Mouse (Mus musculus) CH12.LX (cell line): Measurements from ENCODE around the gene Zfp771. TPM values are rescaled to one million over a fixed set of nuclear protein-coding genes. Genes with fewer than 3 reads are reported as not detected.
A peak's percentile ranks its signal among the peaks of the same experiment; 100 is the strongest.

Source experiments
- DNase-seq: peaks from one replicate; pipeline ENCODE4 v3.0.0-alpha.2; 2013; ENCODE audit errors: extremely low read depth
- H3K27ac ChIP-seq: 2 replicates; pipeline ENCODE4 v1.5.1; 2012; ENCODE audit warnings: low read depth, mild to moderate bottlenecking, control low read depth, moderate library complexity; ENCODE audit not compliant: insufficient read depth
- H3K27me3 ChIP-seq: replicated peaks from 2 replicates; pipeline ENCODE3; 2012; ENCODE audit warnings: inconsistent platforms
- H3K36me3 ChIP-seq, 2 experiments: replicated peaks in 1 of 2; 2 replicates each; pipeline versions ENCODE3 to v1.6.1; 2012; ENCODE audit warnings: inconsistent platforms in 1 of 2, low read length in 1 of 2, mild to moderate bottlenecking in 1 of 2, mixed read lengths in 1 of 2, moderate library complexity in 1 of 2; ENCODE audit not compliant: control insufficient read depth in 1 of 2, insufficient read depth in 1 of 2
- H3K4me1 ChIP-seq, 2 experiments: 2 replicates each; pipeline ENCODE4 v1.6.1; 2012; ENCODE audit warnings: inconsistent platforms in 1 of 2, moderate library complexity in 1 of 2; ENCODE audit not compliant: insufficient read depth in 2 of 2, control insufficient read depth in 1 of 2
- H3K4me2 ChIP-seq: 2 replicates; pipeline ENCODE4 v1.6.1; 2012; ENCODE audit warnings: low read depth, mild to moderate bottlenecking, control low read depth; ENCODE audit not compliant: poor library complexity, insufficient read depth, severe bottlenecking
- H3K4me3 ChIP-seq, 3 experiments: fragments of 150-350 bp in 1 of 3; sonication (generic) in 1 of 3; replicated peaks in 1 of 3; 2 replicates each; pipeline versions ENCODE3 to v1.5.1; 2011 to 2012; ENCODE audit warnings: low read depth in 2 of 3, low read length in 2 of 3, mild to moderate bottlenecking in 2 of 3, moderate library complexity in 2 of 3, control low read depth in 1 of 3, improper control_type of control experiment in 1 of 3, inconsistent platforms in 1 of 3, mixed read lengths in 1 of 3; ENCODE audit not compliant: poor library complexity in 1 of 3
- H3K79me2 ChIP-seq: replicated peaks from 2 replicates; pipeline ENCODE4 v1.6.1; 2012; ENCODE audit warnings: mild to moderate bottlenecking, moderate library complexity; ENCODE audit not compliant: control insufficient read depth, poor library complexity, insufficient read depth, severe bottlenecking; ENCODE audit errors: extremely low read depth
- H3K9ac ChIP-seq: 2 replicates; pipeline ENCODE4 v1.6.1; 2012; ENCODE audit warnings: low read depth, mild to moderate bottlenecking, control low read depth, moderate library complexity; ENCODE audit not compliant: insufficient read depth
- H3K9me3 ChIP-seq: replicated peaks from 2 replicates; pipeline ENCODE3; 2012; ENCODE audit warnings: low read length, inconsistent platforms, mixed read lengths
- BHLHE40 ChIP-seq: IDR thresholded peaks from 2 replicates; pipeline ENCODE4 v1.6.1; 2011; ENCODE audit warnings: mild to moderate bottlenecking, low read depth, low read length, improper control_type of control experiment
- CHD2 ChIP-seq: IDR thresholded peaks from 2 replicates; pipeline ENCODE4 v1.6.1; 2011; ENCODE audit warnings: low read length, improper control_type of control experiment
- CTCF ChIP-seq, 2 experiments: IDR thresholded peaks in 1 of 2; conservative IDR thresholded peaks in 1 of 2; 2 replicates each; pipeline ENCODE4 v1.5.1; 2011 to 2012; ENCODE audit warnings: low read depth in 2 of 2, low read length in 2 of 2, improper control_type of control experiment in 1 of 2, inconsistent platforms in 1 of 2, mild to moderate bottlenecking in 1 of 2, moderate library complexity in 1 of 2
- E2F4 ChIP-seq: IDR thresholded peaks from 2 replicates; pipeline ENCODE4 v1.6.1; 2011; ENCODE audit warnings: low read depth, low read length, improper control_type of control experiment; ENCODE audit not compliant: insufficient replicate concordance
- ELF1 ChIP-seq: IDR thresholded peaks from 2 replicates; pipeline ENCODE4 v1.6.1; 2014; ENCODE audit warnings: low read depth, mild to moderate bottlenecking, inconsistent platforms, low read length, improper control_type of control experiment
- EP300 ChIP-seq: IDR thresholded peaks from 2 replicates; pipeline ENCODE4 v1.6.1; 2011; ENCODE audit warnings: low read length, improper control_type of control experiment
- ETS1 ChIP-seq: conservative IDR thresholded peaks from 2 replicates; pipeline ENCODE4 v1.6.1; 2012; ENCODE audit warnings: low read depth, mild to moderate bottlenecking, inconsistent platforms, low read length, improper control_type of control experiment, moderate library complexity
- GABPA ChIP-seq: IDR thresholded peaks from 2 replicates; pipeline ENCODE4 v1.6.1; 2012; ENCODE audit warnings: low read depth, low read length, improper control_type of control experiment, inconsistent platforms; ENCODE audit not compliant: insufficient replicate concordance
- HCFC1 ChIP-seq: IDR thresholded peaks from 2 replicates; pipeline ENCODE4 v1.6.1; 2012; ENCODE audit warnings: low read depth, mild to moderate bottlenecking, inconsistent platforms, low read length, improper control_type of control experiment
- IRF4 ChIP-seq: IDR thresholded peaks from 2 replicates; pipeline ENCODE4 v1.6.1; 2014; ENCODE audit warnings: low read depth, mild to moderate bottlenecking, inconsistent platforms, low read length, improper control_type of control experiment
- JUN ChIP-seq: IDR thresholded peaks from 2 replicates; pipeline ENCODE4 v1.6.1; 2011; ENCODE audit warnings: low read depth, mild to moderate bottlenecking, low read length, improper control_type of control experiment, moderate library complexity; ENCODE audit not compliant: insufficient read depth
- JUND ChIP-seq: conservative IDR thresholded peaks from 2 replicates; pipeline ENCODE4 v1.6.1; 2011; ENCODE audit warnings: low read depth, low read length, improper control_type of control experiment
- KAT2A ChIP-seq: IDR thresholded peaks from 2 replicates; pipeline ENCODE4 v1.6.1; 2012; ENCODE audit warnings: low read length, improper control_type of control experiment, inconsistent platforms; ENCODE audit not compliant: insufficient replicate concordance
- MAFK ChIP-seq: IDR thresholded peaks from 2 replicates; pipeline ENCODE4 v1.6.1; 2011; ENCODE audit warnings: low read length, improper control_type of control experiment; ENCODE audit not compliant: insufficient replicate concordance
- MAX ChIP-seq: IDR thresholded peaks from 2 replicates; pipeline ENCODE4 v1.6.1; 2011; ENCODE audit warnings: low read length, improper control_type of control experiment
- MEF2A ChIP-seq: IDR thresholded peaks from 2 replicates; pipeline ENCODE4 v1.6.1; 2014; ENCODE audit warnings: low read depth, mild to moderate bottlenecking, inconsistent platforms, low read length, improper control_type of control experiment, borderline replicate concordance
- MXI1 ChIP-seq: IDR thresholded peaks from 2 replicates; pipeline ENCODE4 v1.6.1; 2011; ENCODE audit warnings: mild to moderate bottlenecking, low read depth, low read length, improper control_type of control experiment
- MYC ChIP-seq: IDR thresholded peaks from 2 replicates; pipeline ENCODE4 v1.6.1; 2011; ENCODE audit warnings: low read depth, mild to moderate bottlenecking, improper control_type of control experiment, low read length
- NELFE ChIP-seq: IDR thresholded peaks from 2 replicates; pipeline ENCODE4 v1.6.1; 2011; ENCODE audit warnings: low read depth, low read length, improper control_type of control experiment
- NRF1 ChIP-seq: IDR thresholded peaks from 2 replicates; pipeline ENCODE4 v1.6.1; 2014; ENCODE audit warnings: low read depth, mild to moderate bottlenecking, inconsistent platforms, low read length, improper control_type of control experiment, moderate library complexity
- PAX5 ChIP-seq: IDR thresholded peaks from 2 replicates; pipeline ENCODE4 v1.6.1; 2012; ENCODE audit warnings: low read length, inconsistent platforms, mixed read lengths
- POLR2A ChIP-seq: IDR thresholded peaks from 2 replicates; pipeline ENCODE4 v1.6.1; 2011; ENCODE audit warnings: low read depth, mild to moderate bottlenecking, improper control_type of control experiment, low read length
- RAD21 ChIP-seq: IDR thresholded peaks from 2 replicates; pipeline ENCODE4 v1.6.1; 2011; ENCODE audit warnings: low read depth, mild to moderate bottlenecking, low read length, improper control_type of control experiment, moderate library complexity
- SIN3A ChIP-seq: IDR thresholded peaks from 2 replicates; pipeline ENCODE4 v1.6.1; 2012; ENCODE audit warnings: low read length, improper control_type of control experiment, inconsistent platforms
- SMC3 ChIP-seq: IDR thresholded peaks from 2 replicates; pipeline ENCODE4 v1.6.1; 2011; ENCODE audit warnings: low read depth, low read length, improper control_type of control experiment
- TBP ChIP-seq: conservative IDR thresholded peaks from 2 replicates; pipeline ENCODE4 v1.6.1; 2011; ENCODE audit warnings: low read depth, low read length, improper control_type of control experiment
- TCF12 ChIP-seq: IDR thresholded peaks from 2 replicates; pipeline ENCODE4 v1.6.1; 2014; ENCODE audit warnings: low read depth, mild to moderate bottlenecking, inconsistent platforms, low read length, improper control_type of control experiment
- UBTF ChIP-seq: IDR thresholded peaks from 2 replicates; pipeline ENCODE4 v1.6.1; 2012; ENCODE audit warnings: low read depth, mild to moderate bottlenecking, inconsistent platforms, low read length, improper control_type of control experiment, moderate library complexity
- USF1 ChIP-seq: IDR thresholded peaks from 2 replicates; pipeline ENCODE4 v1.6.1; 2014; ENCODE audit warnings: low read depth, mild to moderate bottlenecking, inconsistent platforms, low read length, improper control_type of control experiment
- USF2 ChIP-seq: conservative IDR thresholded peaks from 2 replicates; pipeline ENCODE4 v1.6.1; 2011; ENCODE audit warnings: low read depth, low read length, improper control_type of control experiment
- ZKSCAN1 ChIP-seq: IDR thresholded peaks from 2 replicates; pipeline ENCODE4 v1.6.1; 2012; ENCODE audit warnings: low read depth, inconsistent platforms, low read length, improper control_type of control experiment, borderline replicate concordance
- ZMIZ1 ChIP-seq: IDR thresholded peaks from 2 replicates; pipeline ENCODE4 v1.6.1; 2012; ENCODE audit warnings: low read depth, mild to moderate bottlenecking, inconsistent platforms, low read length, improper control_type of control experiment
- ZNF384 ChIP-seq: IDR thresholded peaks from 2 replicates; pipeline ENCODE4 v1.6.1; 2012; ENCODE audit warnings: low read depth, low read length, improper control_type of control experiment, inconsistent platforms
- dilution Hi-C: fragments of 300-500 bp; cut with MboI; formaldehyde crosslinking; loops from 2 replicates; pipeline ENCODE4 v1.14.3; 2020; ENCODE audit warnings: low sequenced_read_pairs; ENCODE audit not compliant: extremely low pct_unique_long_range_greater_than_20kb, extremely low pct_ligation_motif_present
- in situ Hi-C: fragments of 300-500 bp; cut with MboI; formaldehyde crosslinking; loops from 3 replicates; pipeline ENCODE4 v1.14.3; 2019; ENCODE audit warnings: low sequenced_read_pairs, low pct_ligation_motif_present, low pct_unique_long_range_greater_than_20kb, mixed read lengths
- polyA plus RNA-seq: library from polyadenylated mRNA; unstranded; fragments of >175 nt; gene quantifications from 2 replicates; pipeline ENCODE4 v1.2.1, GENCODE M21; 2012; ENCODE audit warnings: low read depth; ENCODE audit not compliant: insufficient read length
- total RNA-seq, 2 experiments: library from RNA; depleted of rRNA; stranded (reverse); fragments of 300-350 nt in 1 of 2; fragments of >200 nt in 1 of 2; gene quantifications; 2 replicates each; pipeline ENCODE4 v1.2.3; 2012 to 2014

Zfp771 gene
- total and polyA plus RNA-seq, 3 experiments, result 26.5 to 35.5 (median 27.0) TPM

DNA sequence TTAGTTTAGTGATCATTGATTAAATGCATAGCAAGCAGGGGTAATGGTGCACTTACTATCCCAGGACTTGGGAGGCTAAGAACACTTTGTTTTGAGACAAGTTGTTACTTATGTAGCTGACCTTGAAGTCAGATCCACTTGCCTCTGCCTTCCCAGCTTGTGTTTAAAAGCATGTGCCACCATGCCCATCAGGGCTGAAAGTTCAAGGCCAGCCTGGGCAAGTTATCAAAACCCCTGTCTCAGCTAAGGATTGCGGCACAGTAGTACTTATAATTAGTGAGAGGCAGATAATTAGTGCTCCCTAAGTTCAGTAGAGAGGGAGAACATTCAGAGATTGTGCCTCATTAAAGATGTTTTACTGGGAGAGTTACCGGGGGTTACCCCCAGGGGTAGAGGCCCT lies 9.3 kb upstream of the Zfp771 start:
- TF ChIP-seq EP300 (no peak), ZKSCAN1 (no peak)
- peaks cover 34 to 59% of the 10 kb centered on the region in 2 experiments for H3K36me3 ChIP-seq
- H3K9me3 ChIP-seq, result no peaks in the 10 kb centered on the region
- dilution Hi-C loops (no loop called here), in situ Hi-C loops (no loop called here)
- H3K4me2 ChIP-seq, result no peak overlapping the region
- no peak overlapping the region for H3K9ac ChIP-seq
- H3K27ac ChIP-seq, result no peak overlapping the region
- peaks cover 31% of the 10 kb centered on the region for H3K79me2 ChIP-seq
- no peak overlapping the region for H3K4me3 ChIP-seq
- no peak for DNase-seq
- H3K4me1 ChIP-seq, result peaks cover 6 to 52% of the 10 kb centered on the region in 2 experiments; a peak in 3 of 4 replicates
- no peaks in the 10 kb centered on the region for H3K27me3 ChIP-seq

DNA sequence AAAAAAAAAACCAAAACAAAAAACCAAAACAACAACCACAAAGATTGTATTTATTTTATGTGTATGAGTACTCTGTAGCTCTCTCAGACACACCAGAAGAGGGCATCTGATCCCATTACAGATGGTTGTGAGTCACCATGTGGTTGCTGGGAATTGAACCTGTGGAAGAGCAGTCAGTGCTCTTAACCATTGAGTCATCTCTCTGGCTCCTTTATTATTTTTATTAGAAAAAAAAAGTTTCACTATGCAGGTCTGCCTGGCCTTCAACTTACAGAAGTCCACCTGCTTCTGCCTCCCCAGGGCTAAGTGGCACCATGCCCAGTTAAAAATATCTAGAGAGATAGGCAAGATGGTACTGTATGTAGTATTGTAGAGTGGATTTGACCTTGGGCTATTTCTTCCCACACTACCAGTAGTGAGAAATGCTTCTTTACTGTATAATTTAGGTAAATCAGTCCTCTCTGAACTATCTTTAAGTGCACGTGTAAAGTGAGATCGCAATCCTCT lies 660 bp upstream of the Zfp771 start:
- Histone ChIP-seq H3K4me3 (peak overlapping the region; percentile 17 to 82 (median 52)), H3K9ac (peak overlapping the region; percentile 73; the same call in 1 of the 2 replicates), H3K4me2 (peak overlapping the region; percentile 64; the same call in 1 of the 2 replicates), H3K9me3 (peaks cover 3% of the 10 kb centered on the region), H3K27ac (peak overlapping the region; percentile 88), H3K79me2 (peaks cover 4% of the 10 kb centered on the region), H3K27me3 (no peaks in the 10 kb centered on the region), H3K4me1 (peaks cover 14 to 48% of the 10 kb centered on the region in 2 experiments), H3K36me3 (peaks cover 15 to 33% of the 10 kb centered on the region in 2 experiments)
- DNase-seq, result no peak
- in situ Hi-C loops (no loop called here), dilution Hi-C loops (no loop called here)
- TF ChIP-seq IRF4 (no peak), ZKSCAN1 (no peak), MYC (no peak; the same call in 1 of the 2 replicates), POLR2A (no peak), MAFK (no peak), BHLHE40 (peak; percentile 35), RAD21 (no peak), MEF2A (no peak), TBP (no peak), GABPA (no peak), E2F4 (0 out of 2 replicates have a peak, but pooled peaks have one; percentile 37), TCF12 (no peak), KAT2A (no peak), JUND (no peak), ZNF384 (no peak), UBTF (no peak), NRF1 (no peak), NELFE (no peak), USF1 (no peak), HCFC1 (no peak), CHD2 (no peak), PAX5 (no peak), USF2 (no peak), EP300 (no peak), SMC3 (no peak), JUN (no peak), SIN3A (no peak), MXI1 (no peak), ELF1 (no peak), CTCF (conservative IDR thresholded peaks at IDR 0.05 in 1 of 2, IDR thresholded peaks at IDR 0.05 in 1 of 2; ENCODE audit: low read depth in 2 of 2, low read length in 2 of 2) (peak in 1 of 2 experiments; percentile 20; a peak in 1 of 4 replicates), ZMIZ1 (no peak), MAX (peak; percentile 42), ETS1 (no peak)
